Mouse (Mus musculus) hindbrain, embryonic 12.5 days (tissue): ENCODE results near the gene Syvn1. TPM values are rescaled to one million over a fixed set of nuclear protein-coding genes. Genes with fewer than 3 reads are reported as not detected.
"Not testable (repeated sequence)": the region's sequence is repeated elsewhere in the genome, so short reads cannot be mapped to it uniquely, and the experiment has no call there.

ENCODE experiments used
- ATAC-seq: fragments of 200-750 bp; cut with Nextera tagmentation; 2 replicates; pipeline ENCODE4 v1.8.0; 2017; ENCODE audit warnings: moderate TSS enrichment; ENCODE audit not compliant: low FRiP score
- H3K27ac ChIP-seq: fragments of 300-500 bp; sonication (generic); 2 replicates; pipeline ENCODE4 v1.5.1; 2016; ENCODE audit warnings: mild to moderate bottlenecking
- H3K27me3 ChIP-seq: fragments of 300-500 bp; sonication (generic); 2 replicates; pipeline ENCODE4 v1.6.1; 2016; ENCODE audit warnings: mild to moderate bottlenecking
- H3K36me3 ChIP-seq: fragments of 300-500 bp; sonication (generic); 2 replicates; pipeline ENCODE4 v1.6.1; 2016; ENCODE audit warnings: mild to moderate bottlenecking
- H3K4me1 ChIP-seq: fragments of 300-500 bp; sonication (generic); 2 replicates; pipeline ENCODE4 v1.6.1; 2016
- H3K4me2 ChIP-seq: fragments of 300-500 bp; sonication (generic); replicated peaks from 2 replicates; pipeline ENCODE4 v1.6.1; 2016; ENCODE audit warnings: mild to moderate bottlenecking
- H3K4me3 ChIP-seq: fragments of 300-500 bp; sonication (generic); 2 replicates; pipeline ENCODE4 v1.5.1; 2016; ENCODE audit warnings: mild to moderate bottlenecking
- H3K9ac ChIP-seq: fragments of 300-500 bp; sonication (generic); 2 replicates; pipeline ENCODE4 v1.6.1; 2016; ENCODE audit warnings: mild to moderate bottlenecking, moderate library complexity
- H3K9me3 ChIP-seq: fragments of 300-500 bp; sonication (generic); replicated peaks from 2 replicates; pipeline ENCODE4 v1.6.1; 2016; ENCODE audit warnings: mild to moderate bottlenecking
- WGBS: fragments of 180-500 bp; shearing (Covaris S2); methylation state at CpG from one replicate; pipeline ENCODE4 v1.1.7; 2016; 5-methylcytosine and 5-hydroxymethylcytosine counted together
- polyA plus RNA-seq: library from polyadenylated mRNA; unstranded; fragments of >200 nt; fragmentation: Nextera tagmentation; extraction: Ambion mirVana; gene quantifications from 2 replicates; pipeline ENCODE4 v1.2.1, GENCODE M21; 2016

Syvn1 gene
- polyA plus RNA-seq, 1 experiment from 2014 or later: 31.7 TPM

DNA sequence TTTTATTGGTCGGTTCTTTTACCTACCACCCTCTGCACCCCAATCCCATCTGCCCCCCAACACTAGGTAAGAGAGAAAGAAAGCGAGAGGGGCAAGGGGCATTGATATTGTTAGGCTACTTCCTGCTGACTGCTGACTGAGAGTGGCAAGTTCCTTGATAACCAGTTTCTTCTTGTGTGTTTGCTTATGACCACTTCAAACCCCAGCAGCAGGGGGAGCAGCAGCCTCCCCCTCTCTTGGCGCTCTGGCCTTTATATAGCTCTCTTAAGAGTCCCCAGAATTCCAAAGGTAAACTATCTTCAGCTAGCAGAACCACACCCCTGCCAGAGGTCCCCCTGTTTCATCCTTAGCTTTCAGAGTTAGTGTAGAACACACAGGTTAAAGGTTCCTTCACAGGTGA, 26.1 kb upstream of the Syvn1 start:
- no peak overlapping the region for H3K4me2 ChIP-seq
- H3K4me1 ChIP-seq: peaks cover 8% of the 10 kb centered on the region
- H3K4me3 ChIP-seq: no peak overlapping the region
- no peak for ATAC-seq
- H3K36me3 ChIP-seq: no peaks in the 10 kb centered on the region
- H3K27ac ChIP-seq: no peak overlapping the region
- H3K27me3 ChIP-seq: peaks cover 18% of the 10 kb centered on the region
- no peak overlapping the region for H3K9ac ChIP-seq
- no peaks in the 10 kb centered on the region for H3K9me3 ChIP-seq
- 54% methylated on average over 3 of the region's 3 CpGs for WGBS

- H3K4me2 ChIP-seq: no peak overlapping the region
- H3K9me3 ChIP-seq: no peaks in the 10 kb centered on the region
- 67% methylated on average over 8 of the region's 8 CpGs for WGBS
- H3K27me3 ChIP-seq: no peaks in the 10 kb centered on the region
- no peak for ATAC-seq
- no peaks in the 10 kb centered on the region for H3K36me3 ChIP-seq
- H3K27ac ChIP-seq: no peak overlapping the region
- no peak overlapping the region for H3K9ac ChIP-seq
- no peaks in the 10 kb centered on the region for H3K4me1 ChIP-seq
- H3K4me3 ChIP-seq: no peak overlapping the region
These were observed 23.3 kb upstream of the Syvn1 start for GRCm38 (mm10) chr19:6023059-6023458.

DNA sequence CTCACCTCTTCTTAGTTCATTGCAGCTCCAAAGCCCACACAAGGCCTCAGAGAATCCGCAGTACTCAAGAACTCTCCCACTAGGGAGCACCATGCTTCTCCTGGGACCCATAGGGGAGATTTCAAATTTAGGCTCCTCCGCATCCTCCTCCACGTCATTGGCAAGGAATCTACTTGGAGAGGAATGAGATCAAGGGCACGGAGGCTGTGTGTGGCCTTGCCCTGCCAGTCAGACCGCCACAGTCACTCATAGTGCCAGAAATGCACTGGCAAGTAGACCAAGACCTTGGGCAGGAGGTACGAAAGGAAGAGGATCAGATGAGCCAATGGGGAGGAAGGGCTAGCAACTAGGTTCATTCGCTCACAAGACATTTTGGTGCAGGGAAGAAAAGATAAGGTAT, 22.4 kb upstream of the Syvn1 start:
- Histone ChIP-seq H3K4me1 (no peaks in the 10 kb centered on the region), H3K9ac (no peak overlapping the region), H3K4me3 (no peak overlapping the region), H3K36me3 (no peaks in the 10 kb centered on the region), H3K27ac (no peak overlapping the region), H3K4me2 (no peak overlapping the region), H3K9me3 (no peaks in the 10 kb centered on the region), H3K27me3 (no peaks in the 10 kb centered on the region)
- WGBS: 84% methylated on average over 7 of the region's 7 CpGs
- ATAC-seq: no peak

DNA sequence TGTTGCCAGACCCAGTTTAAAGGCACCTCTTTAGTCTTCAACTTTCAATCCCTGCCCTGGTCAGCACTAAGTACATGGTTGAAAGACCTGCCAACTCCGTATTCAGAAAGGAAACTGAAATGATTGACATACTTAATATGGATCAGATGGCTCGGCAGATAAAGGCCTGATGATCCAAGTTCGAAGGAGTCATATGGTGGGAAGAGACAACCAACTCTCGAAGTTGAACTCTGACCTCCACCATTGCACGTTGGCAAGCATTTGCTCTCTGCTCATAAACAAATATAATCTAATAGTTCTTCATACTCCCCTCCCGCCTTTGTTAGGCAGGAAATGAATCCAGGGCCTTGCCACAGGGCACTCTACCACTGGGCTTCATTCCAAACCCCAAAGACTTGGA, 17.4 kb upstream of the Syvn1 start:
- no peaks in the 10 kb centered on the region for H3K9me3 ChIP-seq
- H3K9ac ChIP-seq: no peak overlapping the region
- no peak for ATAC-seq
- 87% methylated on average over 6 of the region's 6 CpGs for WGBS
- no peak overlapping the region for H3K27ac ChIP-seq
- H3K4me2 ChIP-seq: no peak overlapping the region
- H3K27me3 ChIP-seq: no peaks in the 10 kb centered on the region
- H3K36me3 ChIP-seq: no peaks in the 10 kb centered on the region
- H3K4me3 ChIP-seq: no peak overlapping the region
- H3K4me1 ChIP-seq: no peaks in the 10 kb centered on the region

- no peak overlapping the region for H3K9ac ChIP-seq
- no peaks in the 10 kb centered on the region for H3K36me3 ChIP-seq
- H3K4me3 ChIP-seq: no peak overlapping the region
- no peaks in the 10 kb centered on the region for H3K4me1 ChIP-seq
- no peak overlapping the region for H3K27ac ChIP-seq
- H3K9me3 ChIP-seq: no peaks in the 10 kb centered on the region
- no peaks in the 10 kb centered on the region for H3K27me3 ChIP-seq
- H3K4me2 ChIP-seq: no peak overlapping the region
- no peak for ATAC-seq
- WGBS: 80% methylated on average over 9 of the region's 9 CpGs
These were observed 16.9 kb upstream of the Syvn1 start for GRCm38 (mm10) chr19:6029426-6029825.

DNA sequence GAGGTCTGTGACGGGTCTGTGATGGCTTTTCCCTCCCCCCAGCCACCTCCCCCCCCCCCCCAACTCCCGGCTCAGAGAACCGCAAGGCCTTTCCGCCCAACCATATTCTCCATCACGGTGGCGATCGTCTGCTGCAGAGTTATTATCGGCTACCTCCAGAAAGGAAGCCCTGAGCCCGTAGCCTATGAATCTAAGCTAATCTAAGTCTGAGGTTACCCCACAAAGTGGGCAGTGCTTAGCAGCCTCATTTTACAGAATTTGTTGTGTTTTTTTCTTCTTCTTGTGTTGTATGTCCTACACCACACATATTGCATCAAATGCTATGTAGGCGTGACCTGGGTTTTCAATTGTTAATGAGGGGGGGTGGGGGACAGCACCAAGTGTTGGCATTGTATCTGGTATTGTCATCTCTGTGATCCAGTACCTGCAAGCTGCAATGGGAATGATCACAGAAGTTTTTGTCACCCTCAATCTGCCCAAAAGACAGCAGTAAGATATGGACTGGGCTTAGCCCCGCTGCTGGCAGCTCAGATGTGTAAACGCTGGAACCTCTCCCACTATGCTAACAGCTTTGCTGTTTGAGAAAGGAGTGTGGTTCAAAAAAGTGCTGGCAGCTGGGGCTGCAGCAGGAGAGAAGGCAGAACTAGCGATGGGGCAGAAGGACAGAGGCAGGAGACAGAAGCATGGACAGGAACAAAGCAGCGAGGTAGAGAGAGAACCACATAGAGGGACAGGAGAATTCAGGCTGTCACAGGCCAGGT, 15.7 kb upstream of the Syvn1 start:
- WGBS: 71% methylated on average over 14 of the region's 14 CpGs
- H3K4me1 ChIP-seq: no peaks in the 10 kb centered on the region
- H3K4me2 ChIP-seq: no peak overlapping the region
- ATAC-seq: no peak
- H3K9ac ChIP-seq: no peak overlapping the region
- no peaks in the 10 kb centered on the region for H3K36me3 ChIP-seq
- H3K4me3 ChIP-seq: no peak overlapping the region
- H3K9me3 ChIP-seq: no peaks in the 10 kb centered on the region
- no peaks in the 10 kb centered on the region for H3K27me3 ChIP-seq
- H3K27ac ChIP-seq: no peak overlapping the region

DNA sequence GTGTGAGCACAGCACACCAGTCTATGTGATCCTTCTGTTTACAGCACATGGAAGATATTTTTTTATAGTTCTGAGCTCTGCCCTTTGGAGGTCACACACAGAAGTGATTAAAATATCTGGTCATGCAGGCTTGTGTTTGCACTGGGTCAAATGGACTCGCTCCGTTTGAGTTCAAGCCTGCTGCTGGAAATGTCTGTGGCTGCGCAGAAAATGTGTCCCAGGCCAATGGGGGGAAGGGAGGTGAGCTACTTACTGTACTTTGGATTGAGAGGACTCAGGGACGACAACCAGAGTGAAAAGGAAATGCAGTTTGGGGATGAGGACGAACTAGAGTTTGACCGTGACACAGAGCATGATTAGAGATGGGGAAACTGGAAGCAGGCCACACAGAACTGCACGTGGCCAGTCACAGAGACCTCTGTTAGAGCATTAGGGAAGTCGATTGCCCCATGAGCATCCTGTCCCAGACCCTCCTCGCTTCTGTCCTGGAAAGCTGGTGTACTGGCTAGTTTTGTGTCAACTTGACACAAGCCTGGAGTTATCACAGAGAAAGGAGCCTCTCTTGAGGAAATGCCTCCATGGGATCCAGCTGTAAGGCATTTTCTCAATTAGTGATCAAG, 10.3 kb upstream of the Syvn1 start:
- no peak overlapping the region for H3K27ac ChIP-seq
- no peak for ATAC-seq
- no peak overlapping the region for H3K9ac ChIP-seq
- H3K27me3 ChIP-seq: no peaks in the 10 kb centered on the region
- WGBS: 80% methylated on average over 9 of the region's 9 CpGs
- H3K36me3 ChIP-seq: no peaks in the 10 kb centered on the region
- no peak overlapping the region for H3K4me3 ChIP-seq
- no peak overlapping the region for H3K4me2 ChIP-seq
- no peaks in the 10 kb centered on the region for H3K9me3 ChIP-seq
- no peaks in the 10 kb centered on the region for H3K4me1 ChIP-seq

GRCm38 (mm10) chr19:6037695-6038094, 8.7 kb upstream of the Syvn1 start:
- Histone ChIP-seq H3K9me3 (no peaks in the 10 kb centered on the region), H3K4me1 (peaks cover 4% of the 10 kb centered on the region; the same call in 1 of the 2 replicates), H3K4me2 (no peak overlapping the region), H3K9ac (no peak overlapping the region), H3K27ac (no peak overlapping the region), H3K27me3 (no peaks in the 10 kb centered on the region), H3K36me3 (no peaks in the 10 kb centered on the region), H3K4me3 (no peak overlapping the region)
- ATAC-seq: no peak

DNA sequence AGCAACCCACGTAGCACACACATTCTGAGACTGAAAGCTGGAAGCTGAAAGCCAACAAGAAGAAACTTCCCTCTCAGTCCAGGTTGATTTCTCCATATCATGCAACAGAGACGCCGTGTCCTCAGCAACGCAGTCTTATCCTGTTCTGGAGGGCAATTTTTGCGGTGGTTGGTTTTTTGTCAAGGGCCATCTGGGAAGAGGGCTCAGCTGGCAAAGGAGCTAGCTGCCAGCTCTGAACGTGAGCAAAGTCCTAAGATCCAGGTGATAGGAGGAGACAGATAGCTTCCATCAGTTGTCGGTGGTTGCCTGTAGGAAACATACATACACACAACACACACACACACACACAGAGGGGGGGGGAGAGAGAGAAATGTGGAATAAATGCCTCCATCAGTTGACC, 8.1 kb upstream of the Syvn1 start:
- no peaks in the 10 kb centered on the region for H3K9me3 ChIP-seq
- 83% methylated on average over 7 of the region's 7 CpGs for WGBS
- peaks cover 4% of the 10 kb centered on the region; the same call in 1 of the 2 replicates for H3K4me1 ChIP-seq
- ATAC-seq: no peak
- H3K4me2 ChIP-seq: no peak overlapping the region
- H3K9ac ChIP-seq: no peak overlapping the region
- no peak overlapping the region for H3K27ac ChIP-seq
- no peak overlapping the region for H3K4me3 ChIP-seq
- no peaks in the 10 kb centered on the region for H3K27me3 ChIP-seq
- H3K36me3 ChIP-seq: no peaks in the 10 kb centered on the region

DNA sequence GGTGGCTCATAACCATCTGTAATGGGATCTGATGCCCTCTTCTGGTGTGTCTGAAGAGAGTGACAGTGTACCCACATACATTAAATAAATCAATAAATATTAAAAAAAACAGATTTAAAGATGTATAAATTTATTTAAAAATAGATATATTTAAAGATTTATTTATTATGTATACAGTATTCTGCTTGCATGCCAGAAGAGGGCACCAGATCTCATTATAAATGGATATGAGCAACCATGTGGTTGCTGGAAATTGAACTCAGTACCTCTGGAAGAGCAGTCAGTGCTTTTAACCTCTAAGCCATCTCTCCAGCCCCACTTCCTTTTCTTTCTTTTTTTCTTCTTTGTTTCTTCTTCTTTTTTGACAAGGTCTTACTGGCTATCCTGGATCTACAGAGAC, 6.4 kb upstream of the Syvn1 start:
- H3K27me3 ChIP-seq: no peaks in the 10 kb centered on the region
- ATAC-seq: no peak

DNA sequence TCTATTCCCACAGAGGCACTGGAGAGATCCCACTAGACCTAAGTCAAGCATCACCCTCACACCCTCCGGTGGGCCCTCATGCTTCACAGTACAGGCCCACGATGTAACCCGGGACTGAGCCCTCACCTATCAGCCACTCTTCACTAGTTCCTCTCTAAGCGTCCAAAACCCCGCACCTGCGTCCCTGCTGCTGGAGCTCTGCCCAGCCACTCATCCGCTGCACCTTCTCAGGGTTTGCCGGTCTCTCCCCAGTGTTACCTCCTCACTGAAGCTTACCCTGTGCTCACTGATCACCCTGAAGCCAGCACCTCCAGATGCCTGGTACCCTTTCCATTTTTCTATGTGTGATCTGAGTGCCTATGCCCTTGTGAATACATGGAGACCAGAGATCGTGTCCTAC, 4.1 kb upstream of the Syvn1 start:
- Histone ChIP-seq H3K9ac (peak overlapping the region; percentile 35; the same call in 1 of the 2 replicates), H3K27ac (no peak overlapping the region), H3K9me3 (no peaks in the 10 kb centered on the region), H3K4me1 (peaks cover 14% of the 10 kb centered on the region), H3K36me3 (no peaks in the 10 kb centered on the region), H3K4me3 (no peak overlapping the region), H3K27me3 (no peaks in the 10 kb centered on the region), H3K4me2 (no peak overlapping the region)
- ATAC-seq: no peak
- WGBS: 80% methylated on average over 9 of the region's 9 CpGs

More for the DNA sequence above, 6.4 kb upstream of the Syvn1 start:
- H3K27ac ChIP-seq: no peak overlapping the region
- H3K36me3 ChIP-seq: no peaks in the 10 kb centered on the region
- H3K4me3 ChIP-seq: no peak overlapping the region
- no peaks in the 10 kb centered on the region for H3K9me3 ChIP-seq
- peaks cover 5% of the 10 kb centered on the region for H3K4me1 ChIP-seq
- H3K4me2 ChIP-seq: no peak overlapping the region
- H3K9ac ChIP-seq: no peak overlapping the region

DNA sequence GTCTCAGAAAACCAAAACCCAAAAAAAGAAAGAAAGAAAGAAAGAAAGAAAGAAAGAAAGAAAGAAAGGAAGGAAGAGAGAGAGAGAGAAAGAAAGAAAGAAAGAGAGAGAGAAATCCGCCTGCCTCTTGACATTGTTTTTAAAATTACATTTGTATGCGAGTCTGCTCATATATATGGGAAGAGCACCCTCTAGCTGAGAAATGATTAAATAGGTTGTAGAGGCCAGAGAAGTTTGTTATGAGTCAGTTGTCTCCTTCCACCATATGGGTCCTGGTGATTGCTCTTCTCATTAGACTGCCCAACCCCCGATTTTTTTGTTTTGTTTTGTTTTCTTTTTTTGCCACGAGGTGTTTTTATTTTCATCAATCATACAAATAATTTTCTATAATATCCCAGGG, 2.3 kb upstream of the Syvn1 start:
- not testable (repeated sequence) for H3K4me2 ChIP-seq, ATAC-seq, H3K9ac ChIP-seq, H3K9me3 ChIP-seq, H3K27me3 ChIP-seq, H3K36me3 ChIP-seq, H3K4me3 ChIP-seq, H3K27ac ChIP-seq
- H3K4me1 ChIP-seq: peaks cover 28% of the 10 kb centered on the region
- 62% methylated on average over 4 of the region's 4 CpGs for WGBS
